Mouse (Mus musculus) liver, postnatal 0 days (tissue): ENCODE data around the gene Mroh9. TPM values are rescaled to one million over a fixed set of nuclear protein-coding genes. Genes with fewer than 3 reads are reported as not detected.

Source experiments
- ATAC-seq: fragments of 200-750 bp; cut with Nextera tagmentation; 2 replicates; pipeline ENCODE4 v1.8.0; 2017; ENCODE audit warnings: mild to moderate bottlenecking, moderate library complexity
- DNase-seq: peaks from one replicate; pipeline ENCODE4 v3.0.0-alpha.2; 2016
- H3K27ac ChIP-seq: fragments of 300-500 bp; sonication (generic); 2 replicates; pipeline ENCODE4 v1.5.1; 2014; ENCODE audit warnings: antibody characterized with exemption, moderate library complexity, mild to moderate bottlenecking, low read depth
- H3K27me3 ChIP-seq: fragments of 300-500 bp; sonication (generic); 2 replicates; pipeline ENCODE4 v1.6.1; 2014; ENCODE audit warnings: low read length, control low read depth, mixed read lengths; ENCODE audit not compliant: insufficient read depth
- H3K36me3 ChIP-seq: fragments of 300-500 bp; sonication (generic); replicated peaks from 2 replicates; pipeline ENCODE4 v1.6.1; 2014; ENCODE audit warnings: mild to moderate bottlenecking, control low read depth, low read length, moderate library complexity, mixed read lengths; ENCODE audit not compliant: insufficient read depth
- H3K4me1 ChIP-seq: fragments of 300-500 bp; sonication (generic); 2 replicates; pipeline ENCODE4 v1.6.1; 2014; ENCODE audit warnings: antibody characterized with exemption, mild to moderate bottlenecking, control low read depth; ENCODE audit not compliant: insufficient read depth
- H3K4me2 ChIP-seq: fragments of 300-500 bp; sonication (generic); 2 replicates; pipeline ENCODE4 v1.6.1; 2014; ENCODE audit warnings: low read depth, mild to moderate bottlenecking, low read length, moderate library complexity, mixed read lengths
- H3K4me3 ChIP-seq: fragments of 300-500 bp; sonication (generic); 2 replicates; pipeline ENCODE4 v1.5.1; 2014; ENCODE audit warnings: low read depth, low read length
- H3K9ac ChIP-seq: fragments of 300-500 bp; sonication (generic); replicated peaks from 2 replicates; pipeline ENCODE4 v1.6.1; 2014; ENCODE audit warnings: mild to moderate bottlenecking, moderate library complexity
- H3K9me3 ChIP-seq: fragments of 300-500 bp; sonication (generic); 2 replicates; pipeline ENCODE4 v1.6.1; 2016; ENCODE audit warnings: mild to moderate bottlenecking, control low read depth, low read length, mixed read lengths
- CTCF ChIP-seq: sonication (generic); IDR thresholded peaks from 2 replicates; pipeline ENCODE4 v1.5.1; 2016; ENCODE audit warnings: antibody characterized with exemption, low read depth
- EP300 ChIP-seq: IDR thresholded peaks from 2 replicates; pipeline ENCODE4 v1.6.1; 2016; ENCODE audit warnings: antibody characterized with exemption, low read depth, mild to moderate bottlenecking
- WGBS: fragments of 180-500 bp; shearing (Covaris S2); extraction: QIAGEN DNeasy Blood & Tissue Kit; methylation state at CpG from one replicate; pipeline ENCODE4 v1.1.7; 2014; ENCODE audit not compliant: insufficient replicate concordance; 5-methylcytosine and 5-hydroxymethylcytosine counted together
- polyA plus RNA-seq: library from polyadenylated mRNA; unstranded; fragments of >200 nt; fragmentation: Nextera tagmentation; extraction: Ambion mirVana; gene quantifications from 2 replicates; pipeline ENCODE4 v1.2.1, GENCODE M21; 2015

The Mroh9 gene
- polyA plus RNA-seq, 1 experiment from 2014 or later = not detected

GRCm38 (mm10) chr1:163055629-163056028 lies 29.8 kb downstream of the Mroh9 start:
- Histone ChIP-seq H3K4me2 (no peak overlapping the region), H3K4me3 (no peak overlapping the region), H3K9ac (no peak overlapping the region), H3K9me3 (no peaks in the 10 kb centered on the region), H3K27me3 (no peaks in the 10 kb centered on the region), H3K4me1 (no peaks in the 10 kb centered on the region), H3K27ac (no peak overlapping the region), H3K36me3 (no peaks in the 10 kb centered on the region)
- TF ChIP-seq CTCF = no peak
- no peak for TF ChIP-seq EP300
- DNase-seq (no peak), ATAC-seq (no peak)

GRCm38 (mm10) chr1:163023075-163023474 lies 62.4 kb downstream of the Mroh9 start:
- Histone ChIP-seq H3K36me3 (no peaks in the 10 kb centered on the region), H3K9me3 (no peaks in the 10 kb centered on the region), H3K27ac (no peak overlapping the region), H3K27me3 (no peaks in the 10 kb centered on the region), H3K4me3 (no peak overlapping the region), H3K4me1 (no peaks in the 10 kb centered on the region), H3K4me2 (no peak overlapping the region), H3K9ac (no peak overlapping the region)
- ATAC-seq (no peak), DNase-seq (no peak)
- no peak for TF ChIP-seq EP300
- TF ChIP-seq CTCF = no peak

- H3K27ac ChIP-seq = no peak overlapping the region
- no peak overlapping the region for H3K4me2 ChIP-seq
- DNase-seq (no peak), ATAC-seq (no peak)
- H3K36me3 ChIP-seq = no peaks in the 10 kb centered on the region
- WGBS = 49% methylated on average over 3 of the region's 3 CpGs
- no peaks in the 10 kb centered on the region for H3K4me1 ChIP-seq
- TF ChIP-seq EP300 = no peak
- TF ChIP-seq CTCF = no peak
- H3K9ac ChIP-seq = no peak overlapping the region
- H3K27me3 ChIP-seq = no peaks in the 10 kb centered on the region
- H3K4me3 ChIP-seq = no peak overlapping the region
- H3K9me3 ChIP-seq = no peaks in the 10 kb centered on the region
Measured at GRCm38 (mm10) chr1:163009220-163009619, 76.2 kb downstream of the Mroh9 start.

- Histone ChIP-seq H3K36me3 (no peaks in the 10 kb centered on the region), H3K4me1 (no peaks in the 10 kb centered on the region), H3K4me3 (no peak overlapping the region), H3K4me2 (no peak overlapping the region), H3K9me3 (no peaks in the 10 kb centered on the region), H3K27me3 (no peaks in the 10 kb centered on the region), H3K9ac (no peak overlapping the region), H3K27ac (no peak overlapping the region)
- DNase-seq (no peak), ATAC-seq (no peak)
- 69% methylated on average over 2 of the region's 2 CpGs for WGBS
- TF ChIP-seq CTCF (no peak), EP300 (no peak)
Measured at GRCm38 (mm10) chr1:163003496-163003895, 82.0 kb downstream of the Mroh9 start.

- no peaks in the 10 kb centered on the region for H3K36me3 ChIP-seq
- H3K4me2 ChIP-seq = no peak overlapping the region
- DNase-seq = no peak
- no peaks in the 10 kb centered on the region for H3K4me1 ChIP-seq
- no peak for ATAC-seq
- H3K9ac ChIP-seq = no peak overlapping the region
- no peaks in the 10 kb centered on the region for H3K9me3 ChIP-seq
- 63% methylated on average over 4 of the region's 4 CpGs for WGBS
- H3K27ac ChIP-seq = no peak overlapping the region
- H3K27me3 ChIP-seq = no peaks in the 10 kb centered on the region
- TF ChIP-seq EP300 (no peak), CTCF (no peak)
- no peak overlapping the region for H3K4me3 ChIP-seq
Measured at GRCm38 (mm10) chr1:163001271-163001829, 84.1 kb downstream of the Mroh9 start.

- TF ChIP-seq EP300 = no peak
- no peaks in the 10 kb centered on the region for H3K36me3 ChIP-seq
- WGBS = 75% methylated on average over 3 of the region's 3 CpGs
Measured at GRCm38 (mm10) chr1:162987546-162987945, 97.9 kb downstream of the Mroh9 start.

GRCm38 (mm10) chr1:162986777-162987176 lies 98.7 kb downstream of the Mroh9 start:
- Histone ChIP-seq H3K4me3 (no peak overlapping the region), H3K27me3 (no peaks in the 10 kb centered on the region), H3K36me3 (no peaks in the 10 kb centered on the region), H3K27ac (no peak overlapping the region), H3K9me3 (no peaks in the 10 kb centered on the region), H3K9ac (no peak overlapping the region), H3K4me2 (no peak overlapping the region), H3K4me1 (no peaks in the 10 kb centered on the region)
- DNase-seq (no peak), ATAC-seq (no peak)
- TF ChIP-seq EP300 (no peak), CTCF (no peak)
- 71% methylated on average over 1 of the region's 1 CpGs for WGBS

More at GRCm38 (mm10) chr1:162987546-162987945, 97.9 kb downstream of the Mroh9 start:
- no peak overlapping the region for H3K9ac ChIP-seq
- no peak overlapping the region for H3K4me3 ChIP-seq
- H3K27ac ChIP-seq = no peak overlapping the region
- H3K9me3 ChIP-seq = no peaks in the 10 kb centered on the region
- H3K27me3 ChIP-seq = no peaks in the 10 kb centered on the region
- no peaks in the 10 kb centered on the region for H3K4me1 ChIP-seq
- no peak overlapping the region for H3K4me2 ChIP-seq
- no peak for DNase-seq
- ATAC-seq = no peak
